Mouse (Mus musculus) C3H10T1/2 (cell line): Measurements from ENCODE around the gene Tnnt3. TPM values are rescaled to one million over a fixed set of nuclear protein-coding genes. Genes with fewer than 3 reads are reported as not detected.

Source experiments
- polyA plus RNA-seq, 2 experiments: library from polyadenylated mRNA; unstranded; fragments of >200 nt; fragmentation: generic; extraction: Trizol; gene quantifications; one replicate each; pipeline ENCODE4 v1.2.1; 2012; ENCODE audit warnings: missing spikeins in 2 of 2

The Tnnt3 gene
- 1 to 10 TPM in 1 of 2 experiments, under 1 TPM in 1; 0.05 to 2.6 TPM for polyA plus RNA-seq

GRCm38 (mm10) chr7:142498575-142498974, at the start of gene Tnnt3:
Gene Tnnt3, plus strand, starts transcription at chr7:142498836.

GRCm38 (mm10) chr7:142460636-142461077, 38.0 kb upstream of the Tnnt3 start, which contains the start of gene Lsp1:
Gene Lsp1, plus strand, starts transcription at chr7:142460809.

GRCm38 (mm10) chr7:142532671-142533058, 34.0 kb downstream of the Tnnt3 start, which contains the start of gene Mrpl23:
Gene Mrpl23, plus strand, starts transcription at chr7:142532686.

Other genes starting within 250 kb of the Tnnt3 start
- gene Gm2431, start 240.5 kb upstream of the Tnnt3 start, polyA plus RNA-seq, result not detected
- gene Gm4559, start 224.5 kb upstream of the Tnnt3 start, polyA plus RNA-seq, result not detected
- not detected for gene Krtap5-1, start 201.7 kb upstream of the Tnnt3 start, polyA plus RNA-seq
- gene Krtap5-4, start 195.3 kb upstream of the Tnnt3 start, polyA plus RNA-seq, result not detected
- gene Ifitm10, start 125.1 kb upstream of the Tnnt3 start, polyA plus RNA-seq, result 1 to 10 TPM; 2.0 to 4.2 TPM
- under 1 TPM; 0.12 to 0.13 TPM for gene Gm49369, start 116.2 kb upstream of the Tnnt3 start, polyA plus RNA-seq
- gene Ctsd, start 110.8 kb upstream of the Tnnt3 start, polyA plus RNA-seq, result 100 to 1,000 TPM; 348 to 485 TPM
- 1 to 10 TPM; 1.6 TPM for gene Syt8, start 64.0 kb upstream of the Tnnt3 start, polyA plus RNA-seq
- 1 to 10 TPM in 1 of 2 experiments, under 1 TPM in 1; 0.35 to 2.5 TPM for gene Tnni2, start 57.0 kb upstream of the Tnnt3 start, polyA plus RNA-seq
- gene Lsp1, start 38.0 kb upstream of the Tnnt3 start, polyA plus RNA-seq, result 10 to 100 TPM; 10.9 to 46.7 TPM
- 100 to 1,000 TPM; 104 to 105 TPM for gene Mrpl23, start 33.9 kb downstream of the Tnnt3 start, polyA plus RNA-seq
- under 1 TPM; 0.02 to 0.98 TPM for gene Igf2, start 168.0 kb downstream of the Tnnt3 start, polyA plus RNA-seq
- under 1 TPM in 1 of 2 experiments, not detected in 1; 0.01 TPM for gene Gm49394, start 171.1 kb downstream of the Tnnt3 start, polyA plus RNA-seq
- gene Ins2, start 244.5 kb downstream of the Tnnt3 start, polyA plus RNA-seq, result not detected